Mouse (Mus musculus) gonadal fat pad, adult 2 months (tissue): ENCODE data around the gene Pip5kl1. TPM values are rescaled to one million over a fixed set of nuclear protein-coding genes. Genes with fewer than 3 reads are reported as not detected.

ENCODE experiments used
- DNase-seq: peaks from one replicate; pipeline ENCODE4 v3.0.0-alpha.2; 2012; ENCODE audit warnings: low read depth
- polyA plus RNA-seq: library from polyadenylated mRNA; depleted of rRNA; stranded (reverse); fragments of >200 nt; gene quantifications from 2 replicates; pipeline ENCODE4 v1.2.3, GENCODE M21; 2012

The Pip5kl1 gene
- polyA plus RNA-seq, 1 experiment: 0.11 TPM

DNA sequence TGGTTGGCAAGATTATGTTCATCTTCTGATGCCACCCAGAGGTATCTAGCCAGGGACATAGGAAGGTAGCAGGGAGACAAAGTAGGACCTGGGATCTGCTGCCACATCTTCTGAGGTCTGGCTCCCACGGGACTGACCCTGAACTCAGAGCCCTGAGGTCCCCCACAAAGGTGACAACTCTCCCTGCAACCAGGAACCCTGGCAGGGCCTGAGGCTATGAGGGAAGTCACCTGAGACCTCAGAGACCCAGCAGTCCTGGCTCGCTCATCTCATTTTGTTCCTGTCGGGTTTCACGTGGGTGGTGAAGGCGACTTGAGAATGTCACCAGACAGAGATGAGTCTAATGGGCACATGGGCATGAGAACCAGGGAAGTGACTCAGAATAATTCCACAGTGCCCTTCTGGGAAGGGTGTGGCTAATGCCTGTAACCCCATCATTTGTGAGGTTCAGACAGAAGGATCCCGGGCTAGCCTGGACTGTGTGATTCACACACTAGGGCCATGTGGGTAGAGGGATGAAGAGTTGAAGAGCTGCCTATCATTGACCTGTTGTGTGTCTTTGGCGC is 10.6 kb downstream of the Pip5kl1 start:
- no peak for DNase-seq

- no peak for DNase-seq
These were observed 12.3 kb downstream of the Pip5kl1 start, which contains the start of gene St6galnac4 for GRCm38 (mm10) chr2:32586871-32587351. Gene St6galnac4 (plus strand): TSS chr2:32587095.

DNA sequence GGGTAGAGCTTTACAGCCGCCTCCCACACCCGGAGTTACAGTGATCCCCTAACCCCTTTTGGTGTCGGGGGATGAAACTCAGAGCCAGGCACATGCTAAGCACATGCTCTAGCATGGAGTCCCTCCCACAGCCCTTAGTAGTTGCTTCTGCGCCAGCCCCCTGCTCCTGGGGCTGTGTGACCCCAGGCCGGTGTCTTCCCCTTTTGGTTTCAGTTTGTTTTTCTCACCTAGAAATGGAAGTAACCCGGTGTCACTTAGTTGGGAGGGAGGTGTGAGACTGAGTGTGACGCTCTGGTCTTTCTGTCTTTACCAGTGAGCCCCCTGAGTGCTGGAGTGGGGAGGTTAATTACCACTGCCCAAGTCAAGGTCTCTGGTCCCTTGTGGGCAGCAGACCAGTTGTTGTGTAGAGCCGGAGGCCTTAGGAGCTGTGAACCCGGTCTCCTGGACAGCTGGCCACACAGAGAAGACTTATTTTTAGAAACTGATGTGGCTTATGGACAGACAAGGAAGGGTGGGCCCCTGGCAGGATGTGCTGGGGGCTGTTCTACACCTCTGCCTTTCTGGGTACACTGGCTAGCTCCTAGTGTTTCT is 13.2 kb downstream of the Pip5kl1 start:
- DNase-seq: no peak

- DNase-seq: no peak
These were observed 14.7 kb downstream of the Pip5kl1 start for GRCm38 (mm10) chr2:32589213-32589795.

DNA sequence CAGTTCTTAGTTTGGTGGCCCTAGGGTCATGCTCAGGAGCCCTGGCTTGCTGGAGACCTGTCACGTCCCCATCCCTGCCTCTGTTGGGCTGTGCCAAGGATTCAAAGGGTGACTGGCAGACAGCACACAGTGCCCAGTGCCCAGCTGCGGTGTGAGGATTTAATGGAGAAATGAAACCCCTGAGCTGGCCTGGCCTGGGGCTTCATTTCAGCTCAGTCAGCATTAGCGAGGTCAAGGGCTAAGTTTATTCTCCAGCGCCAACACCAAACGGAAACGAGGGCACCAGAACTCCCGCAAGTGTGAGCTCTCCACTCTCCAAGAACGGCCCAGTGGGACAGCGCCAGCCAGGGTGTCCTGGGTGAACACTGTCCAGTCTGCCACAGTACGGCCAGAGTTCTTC is 15.6 kb downstream of the Pip5kl1 start:
- no peak for DNase-seq

DNA sequence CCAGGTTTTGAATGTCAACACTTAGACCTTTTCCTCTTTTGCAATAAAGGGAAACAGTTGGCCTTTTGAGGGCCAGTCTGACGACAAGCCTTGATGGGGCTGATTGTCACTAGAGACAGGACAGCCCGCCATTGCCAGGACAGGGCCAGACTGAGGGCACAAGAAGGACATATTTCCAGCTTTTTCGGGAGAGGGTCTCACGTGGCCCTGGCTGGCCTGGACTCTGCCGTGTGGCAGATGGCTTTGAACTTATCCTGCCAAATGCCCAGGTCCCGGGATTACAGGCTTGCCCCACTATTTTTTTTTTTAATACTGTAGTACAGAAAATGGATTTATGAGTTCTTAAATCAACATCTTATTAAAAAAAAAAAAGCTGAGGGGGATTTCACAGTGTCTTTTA is 16.7 kb downstream of the Pip5kl1 start:
- no peak for DNase-seq

DNA sequence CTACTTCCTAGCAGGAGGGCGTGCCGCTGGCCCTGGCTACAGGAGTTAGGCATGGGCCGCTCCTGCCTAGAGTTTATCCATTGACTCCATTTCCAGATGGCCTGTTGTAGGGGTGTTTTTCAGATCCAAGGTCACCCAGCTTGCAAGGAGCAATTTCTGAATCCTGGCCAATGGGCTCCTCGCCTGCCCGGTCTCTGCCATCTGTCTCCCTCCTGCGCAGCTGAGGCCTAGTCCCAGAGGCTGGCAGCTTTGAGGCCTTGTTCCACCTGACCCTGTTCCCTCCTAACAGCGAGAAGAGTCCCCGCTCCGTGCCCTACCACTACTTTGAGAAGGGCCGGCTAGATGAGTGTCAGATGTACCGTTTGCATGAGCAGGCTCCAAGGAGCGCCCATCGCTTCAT is 22.1 kb downstream of the Pip5kl1 start:
- no peak for DNase-seq

GRCm38 (mm10) chr2:32597248-32597647 is 22.7 kb downstream of the Pip5kl1 start:
- no peak for DNase-seq

DNA sequence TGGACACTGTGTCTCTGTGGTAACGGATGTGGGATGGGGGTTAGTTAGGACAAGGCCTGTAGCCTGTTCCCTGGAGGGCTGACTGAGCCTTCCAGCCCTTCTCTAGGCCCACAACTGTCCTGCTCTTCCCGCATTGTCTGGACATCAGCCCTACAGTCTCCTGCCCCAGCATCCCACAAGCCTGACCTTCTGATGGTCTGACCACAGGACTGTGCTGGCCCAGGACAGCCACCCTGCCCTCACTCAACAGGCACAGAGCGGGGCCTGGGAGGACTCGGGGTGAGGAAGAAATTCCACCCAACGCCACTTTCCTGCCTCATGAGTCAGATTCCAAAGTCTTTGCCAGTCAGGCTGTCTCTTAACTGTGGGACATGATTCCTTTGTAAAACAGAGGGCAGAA is 23.1 kb downstream of the Pip5kl1 start:
- no peak for DNase-seq

DNA sequence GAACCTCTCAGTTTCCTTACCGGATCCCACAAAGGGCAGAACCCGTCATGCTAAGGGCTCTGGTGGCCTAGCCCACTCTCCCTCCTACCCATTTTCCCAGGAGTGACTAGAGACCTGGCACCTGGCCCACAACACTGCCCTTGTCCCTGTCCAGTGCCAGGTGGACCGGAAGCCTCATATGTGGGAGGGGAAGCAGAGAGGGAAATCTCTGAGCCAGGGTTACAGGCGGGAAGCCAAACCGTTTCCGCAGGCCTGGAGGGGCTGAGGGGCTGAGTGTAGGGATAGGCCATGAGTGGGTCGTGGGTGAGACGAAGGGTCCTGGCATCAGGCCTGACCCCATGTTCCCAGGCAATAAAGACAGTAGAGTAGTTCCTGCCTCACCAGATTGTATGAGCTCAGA is 23.9 kb downstream of the Pip5kl1 start:
- DNase-seq: no peak

DNA sequence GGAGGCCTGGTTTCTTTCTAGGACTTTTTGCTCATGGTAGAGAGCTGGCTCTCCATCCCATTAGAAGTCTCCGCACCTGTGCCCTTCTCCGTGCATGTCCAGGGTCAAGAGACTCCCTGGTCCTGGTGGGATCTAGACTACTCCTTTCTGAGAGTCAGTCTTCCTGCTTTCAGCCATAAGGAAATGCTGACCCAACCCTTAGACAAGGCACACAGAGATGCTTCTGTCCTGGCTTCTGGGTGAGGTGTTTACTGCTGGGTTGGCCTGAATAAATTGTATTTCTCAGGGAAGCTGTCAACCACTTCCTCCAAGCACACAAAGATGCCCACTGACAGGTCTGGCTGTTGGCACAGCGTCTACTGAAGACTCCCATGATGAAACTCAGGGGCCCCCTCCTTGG is 24.8 kb downstream of the Pip5kl1 start, which contains the start of gene St6galnac6:
TSS of gene St6galnac6 (plus strand) at position 301 of the 400 bp plus-strand sequence.
- no peak for DNase-seq

DNA sequence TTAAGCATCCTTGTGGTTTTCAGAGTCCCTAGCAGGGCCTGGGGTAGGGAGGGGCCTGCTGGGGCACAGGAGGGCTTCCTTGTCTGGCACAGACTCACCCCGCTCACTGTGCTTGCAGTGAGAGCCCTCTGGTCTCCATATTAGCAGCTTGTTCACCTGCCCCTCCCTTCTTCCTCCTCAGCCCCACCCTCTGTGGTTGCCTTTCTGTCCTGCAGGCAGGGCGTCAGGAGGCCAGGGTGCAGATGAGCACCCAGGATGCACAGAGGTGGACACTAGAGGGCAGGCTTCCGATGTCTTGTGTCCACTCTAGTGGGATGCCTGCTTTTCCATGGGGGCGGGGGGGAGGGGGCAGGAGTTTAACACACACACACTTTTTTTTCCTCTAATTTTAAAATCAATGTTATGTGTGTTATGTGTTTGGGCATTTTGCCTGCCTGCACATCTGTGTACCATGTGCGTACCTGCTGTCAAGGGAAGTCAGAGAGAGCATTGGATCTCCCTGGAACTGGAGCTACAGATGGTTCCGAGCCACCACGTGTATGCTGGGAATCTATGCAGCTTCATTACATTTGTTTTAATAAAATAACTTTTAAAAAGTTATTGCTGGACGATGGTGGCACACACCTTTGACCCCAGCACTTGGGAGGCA is 26.9 kb downstream of the Pip5kl1 start:
- DNase-seq: no peak

DNA sequence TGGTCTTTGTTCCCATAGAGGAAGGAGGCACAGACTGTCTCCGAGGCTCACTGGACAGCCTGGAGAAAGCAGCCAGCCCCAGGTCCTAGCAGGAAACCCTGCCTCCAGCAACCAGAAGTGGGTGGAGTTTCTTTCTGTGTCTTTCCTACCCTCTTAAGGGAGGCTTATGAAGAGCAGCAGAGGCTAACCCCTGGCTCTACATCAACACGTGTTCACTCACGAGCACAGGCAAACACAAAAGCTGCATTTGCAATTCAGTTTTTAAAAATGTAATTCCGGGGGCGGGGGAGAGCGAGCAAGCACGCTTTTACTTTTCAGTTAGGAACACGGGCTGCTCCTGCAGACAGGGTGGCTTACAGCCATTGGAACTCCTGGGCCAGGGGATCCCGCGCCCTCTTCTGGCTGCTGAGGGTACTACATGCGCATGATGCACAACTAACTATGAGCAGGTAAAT is 28.0 kb downstream of the Pip5kl1 start:
- no peak for DNase-seq

DNA sequence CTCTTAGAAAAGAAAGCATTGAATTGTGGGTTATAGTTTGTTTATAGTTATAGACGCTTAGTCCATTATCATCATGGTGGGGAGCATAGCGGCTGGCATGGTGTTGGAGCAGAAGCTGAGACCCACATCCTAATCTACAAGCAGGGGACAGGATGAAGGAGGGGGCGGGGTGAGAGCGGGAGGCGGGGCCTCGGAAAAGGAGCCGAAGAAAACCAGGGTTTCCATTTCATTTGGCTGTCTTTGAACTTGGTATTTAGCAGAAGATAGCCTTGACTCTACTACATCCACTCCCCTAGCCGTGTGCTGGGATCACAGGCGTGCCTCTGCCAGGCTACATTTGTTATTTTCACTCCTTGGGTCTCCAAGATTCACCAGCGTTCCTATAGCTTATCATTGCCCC is 30.0 kb downstream of the Pip5kl1 start:
- no peak for DNase-seq

DNA sequence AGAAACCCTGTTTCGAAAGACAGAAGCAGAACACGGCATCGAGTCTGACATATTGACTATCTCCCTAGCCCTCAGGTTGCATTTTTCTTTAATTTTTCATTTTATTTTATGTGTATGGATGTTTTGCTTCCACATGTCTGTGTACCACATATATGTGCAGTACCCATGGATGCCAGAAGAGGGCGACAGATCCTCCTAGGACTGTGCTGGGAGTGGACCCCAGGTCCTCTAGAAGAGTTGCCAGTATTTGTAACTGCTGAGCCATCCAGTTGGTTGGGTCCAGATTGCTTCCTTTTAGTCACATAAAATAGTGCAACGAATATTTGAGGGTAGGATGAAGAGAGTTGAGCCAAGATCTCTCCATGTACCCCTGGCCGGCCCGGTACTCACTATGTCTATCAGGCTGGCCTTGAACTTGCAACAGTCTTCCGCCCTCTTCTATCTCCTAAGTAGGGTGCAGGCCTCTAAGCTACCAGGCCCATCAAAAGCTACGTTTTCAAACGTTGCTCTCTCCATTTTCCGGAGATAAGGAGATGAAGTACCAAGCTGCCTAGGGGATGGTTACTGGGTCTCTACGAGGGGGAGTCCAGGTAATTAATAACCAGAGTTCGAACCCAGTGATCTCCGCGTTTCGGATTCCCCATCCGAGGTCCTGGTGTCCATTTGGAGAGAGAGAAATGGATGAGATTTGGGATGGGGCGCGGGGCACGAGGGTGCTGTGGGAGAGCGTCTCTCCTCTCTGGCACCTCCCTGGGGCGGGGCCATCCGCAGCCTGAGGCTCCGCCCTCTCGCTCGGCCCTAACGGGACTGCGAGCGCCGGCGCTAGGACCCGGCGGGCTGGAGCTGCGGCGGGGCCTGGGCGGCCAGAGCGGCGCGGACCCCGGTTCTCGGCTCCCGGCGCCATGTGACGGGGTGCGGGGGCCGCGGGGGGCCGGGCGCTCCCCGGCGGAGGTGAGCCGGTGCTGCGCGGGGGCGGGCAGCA is 31.9 kb downstream of the Pip5kl1 start:
- no peak for DNase-seq

DNA sequence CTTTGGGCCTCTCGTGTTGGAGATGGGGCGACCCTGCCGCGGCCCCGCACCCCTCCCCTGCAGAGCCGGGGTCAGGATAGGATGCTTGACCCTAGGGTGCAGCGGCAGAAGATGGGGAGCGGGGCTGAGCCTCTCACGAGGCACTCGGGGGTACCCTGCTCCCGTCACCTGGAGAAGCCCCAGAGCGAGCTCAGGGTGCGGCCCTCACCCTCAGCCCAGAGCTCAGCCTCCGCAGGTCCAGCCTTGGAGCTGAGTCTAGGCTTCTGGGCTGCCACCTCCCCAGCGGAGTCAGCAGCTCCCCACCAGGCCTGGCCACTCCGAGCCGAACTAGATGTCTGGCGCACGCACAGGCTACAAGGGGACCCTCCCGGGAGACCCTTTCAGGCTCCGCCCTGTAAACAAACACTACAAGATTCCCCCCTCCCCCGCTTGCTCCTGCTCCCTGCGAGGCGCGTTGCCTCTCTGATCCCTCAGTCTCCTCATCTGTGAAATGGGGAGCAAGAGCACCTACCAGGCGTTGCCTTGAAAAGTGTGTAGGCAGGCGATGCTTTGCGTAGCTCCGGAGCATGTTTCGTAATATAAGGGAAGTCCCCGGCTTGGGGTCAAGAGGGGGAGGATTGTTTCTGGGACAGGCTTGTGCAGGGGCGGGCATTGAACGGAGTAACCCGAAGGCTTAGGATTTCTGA is 32.8 kb downstream of the Pip5kl1 start:
- no peak for DNase-seq

DNA sequence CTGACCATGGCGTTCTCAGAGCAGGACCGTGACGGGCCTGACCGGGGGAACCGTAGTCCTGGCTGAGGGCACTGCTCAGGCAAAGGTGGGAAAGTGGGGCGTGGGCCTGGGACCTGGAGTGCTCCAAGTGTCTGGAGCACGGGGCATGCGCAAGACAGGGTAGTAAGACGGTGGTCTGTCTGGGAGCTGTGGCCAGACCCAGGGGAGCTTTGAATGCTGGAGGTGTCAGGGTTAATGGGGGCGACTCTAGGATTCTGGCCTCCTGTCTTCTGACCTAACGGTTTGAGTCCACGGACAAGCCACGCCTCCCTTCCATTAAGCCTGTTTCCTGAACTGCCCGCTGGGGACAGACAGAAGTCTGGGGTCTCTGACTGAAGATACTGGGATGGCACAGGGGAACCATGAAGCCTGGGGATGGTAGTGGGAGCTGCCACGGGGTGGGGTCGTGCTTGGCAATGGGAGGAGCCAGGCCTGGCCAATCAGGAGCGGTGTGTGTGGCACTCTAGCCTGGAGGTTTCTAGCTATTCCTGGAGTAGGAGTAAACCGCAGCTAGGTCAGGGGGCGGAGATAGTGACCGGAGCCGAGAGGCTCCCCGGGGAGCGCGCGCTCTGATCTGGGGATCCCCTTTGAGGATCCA is 33.7 kb downstream of the Pip5kl1 start:
- DNase-seq: no peak

DNA sequence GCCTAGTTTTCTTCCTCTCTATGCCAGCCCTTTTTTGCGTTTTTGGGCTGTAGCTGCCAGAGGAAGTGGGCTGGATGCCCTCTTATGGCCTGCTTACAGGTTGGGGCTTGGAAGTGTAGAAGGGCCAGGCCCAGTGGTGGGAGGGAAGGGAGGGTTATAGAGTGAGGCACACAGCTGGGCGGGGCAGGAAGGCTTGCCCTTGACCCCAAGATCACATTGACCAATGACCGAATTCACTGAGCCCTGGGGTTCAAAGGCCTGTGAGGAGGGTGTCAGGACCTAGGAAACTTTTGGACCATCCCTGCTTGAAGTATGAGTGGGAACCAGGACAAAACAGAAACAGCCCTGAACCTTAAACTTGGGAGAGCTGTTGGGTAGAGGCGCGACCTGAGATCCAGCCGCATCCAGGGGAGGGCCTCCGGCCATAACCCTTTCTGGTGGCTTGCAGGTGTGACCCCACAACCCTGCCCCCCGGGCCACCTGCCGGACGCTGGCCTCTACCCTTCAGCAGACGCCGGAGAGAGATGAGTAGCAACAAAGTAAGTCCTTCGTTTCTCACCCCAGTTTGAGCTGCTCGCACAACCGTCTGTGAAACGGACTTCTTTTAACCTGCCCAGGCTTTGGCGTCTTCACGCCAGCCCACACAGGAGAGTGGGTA is 34.3 kb downstream of the Pip5kl1 start:
- no peak for DNase-seq

DNA sequence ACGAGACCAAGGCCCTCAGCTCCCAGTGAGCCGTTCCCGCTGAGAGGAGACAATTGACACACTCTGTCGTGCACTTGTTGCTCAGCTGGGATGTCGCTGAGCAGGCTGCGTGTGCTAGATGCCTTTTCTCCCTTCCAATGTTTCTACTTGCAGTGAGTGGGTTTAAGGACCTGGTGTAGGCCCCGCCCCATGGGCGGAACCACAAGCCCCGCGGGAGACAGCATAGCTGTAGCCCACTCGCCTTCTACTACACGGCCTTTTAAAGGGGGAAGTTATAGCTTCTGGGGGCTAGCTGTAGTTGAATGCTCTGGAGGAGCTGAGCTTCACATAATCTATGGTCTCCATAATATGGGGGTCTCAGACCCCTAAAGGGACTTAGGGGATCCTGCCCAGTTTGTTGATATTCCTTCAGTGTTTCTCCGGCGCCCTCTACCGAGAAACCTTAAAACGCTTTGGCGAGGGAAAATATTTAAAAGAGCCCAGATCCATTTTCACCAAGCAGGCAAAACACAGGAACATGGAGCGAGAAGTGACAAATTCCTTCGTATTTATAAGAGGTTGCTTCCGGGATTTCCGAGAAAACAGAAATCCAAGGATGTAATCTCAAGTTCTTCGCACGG is 36.1 kb downstream of the Pip5kl1 start:
- no peak for DNase-seq
